ENCODE assay signal across 21 mouse cellular contexts in the genomic region with DNA sequence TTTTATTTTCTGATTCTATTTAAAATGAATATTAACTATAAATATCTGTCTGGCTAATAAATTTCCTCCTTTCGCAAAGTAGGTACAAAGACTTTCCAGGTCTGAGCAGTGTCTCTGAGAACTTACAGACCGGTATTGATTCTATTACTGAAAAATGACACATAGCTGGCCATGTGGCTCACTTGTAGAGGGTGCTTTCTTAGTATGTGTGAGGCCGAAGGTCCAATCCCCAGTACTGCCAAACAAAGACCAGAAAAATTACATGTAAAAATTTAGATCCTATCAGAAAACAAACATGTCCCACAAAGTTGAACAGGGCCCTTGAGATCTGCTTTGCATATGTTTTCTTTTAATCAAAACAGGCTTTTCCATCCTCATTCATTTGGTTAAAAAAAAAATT. TPM values are rescaled to one million over a fixed set of nuclear protein-coding genes. Genes with fewer than 3 reads are reported as not detected.
DNase-seq lines count a peak whose midpoint lies in the region; ATAC-seq and TF ChIP-seq lines count a peak whose summit lies in the region.
"Had no signal": no experiment of that assay in that cellular context is flagged by ENCODE, and none has a peak within 500 bp of the region (broad histone marks: within the 10 kb centered on the region; RNA-seq: fewer than 3 reads in every experiment).

No protein-coding gene starts in this region.

- DNase-seq in hindbrain, postnatal 0 days (ENCODE audit: low spot score): no peak
- no peak for DNase-seq in forebrain, embryonic 11.5 days (ENCODE audit: low spot score)
- no peak for DNase-seq in heart, adult 2 months
- DNase-seq in urinary bladder, adult 2 months (ENCODE audit: low spot score): no peak
- DNase-seq: cerebellum, adult 2 months; cerebellum, postnatal 36 days; gastrocnemius, postnatal 10 days; heart, adult 18-20 months; heart, postnatal 4 days; lung, embryonic 14.5 days; lung, postnatal 4 days; spleen, adult 18-20 months; thymus, postnatal 36 days had no signal

- no peak for TF ChIP-seq EP300 in heart, adult 2 months (IDR thresholded peaks at IDR 0.05; ENCODE audit: insufficient read depth, low read depth, low read length)

- peaks cover 30% of the 10 kb centered on the region for H3K4me1 ChIP-seq in hindbrain, embryonic 12.5 days
- no peaks in the 10 kb centered on the region for H3K4me1 ChIP-seq in hindbrain, postnatal 0 days (ENCODE audit: insufficient read depth, low read length)
- H3K4me1 ChIP-seq in forebrain, embryonic 11.5 days (replicated peaks; ENCODE audit: control insufficient read depth, insufficient read depth, low read length): peaks cover 16% of the 10 kb centered on the region
- peaks cover 33% of the 10 kb centered on the region for H3K4me1 ChIP-seq in forebrain, embryonic 16.5 days (replicated peaks; ENCODE audit: control insufficient read depth, insufficient read depth, low read length)
- peaks cover 26% of the 10 kb centered on the region for H3K4me1 ChIP-seq in midbrain, embryonic 16.5 days (ENCODE audit: control insufficient read depth, insufficient read depth, low read length)
- H3K4me1 ChIP-seq in heart, adult 2 months (ENCODE audit: control insufficient read depth, insufficient read depth, low read length): no peaks in the 10 kb centered on the region; the same call in 1 of the 2 replicates
- H3K4me1 ChIP-seq: intestine, embryonic 15.5 days had no signal

- peak; percentile 11; the same call in 1 of the 2 replicates for ATAC-seq in hindbrain, embryonic 12.5 days (ENCODE audit: low FRiP score)
- ATAC-seq in hindbrain, postnatal 0 days: no peak
- ATAC-seq in forebrain, embryonic 11.5 days (replicated peaks; ENCODE audit: low FRiP score): peak; percentile 13
- ATAC-seq in forebrain, embryonic 16.5 days: peak; percentile 24
- ATAC-seq in midbrain, embryonic 16.5 days: peak; percentile 33; the same call in 1 of the 2 replicates
- ATAC-seq: intestine, embryonic 15.5 days had no signal

- H3K27me3 ChIP-seq in hindbrain, embryonic 12.5 days: no peaks in the 10 kb centered on the region; the same call in 1 of the 2 replicates
- H3K27me3 ChIP-seq in hindbrain, postnatal 0 days (ENCODE audit: insufficient read depth, low read length): no peaks in the 10 kb centered on the region
- H3K27me3 ChIP-seq in forebrain, embryonic 11.5 days (ENCODE audit: control insufficient read depth, insufficient read depth, low read length): no peaks in the 10 kb centered on the region; the same call in 1 of the 2 replicates
- no peaks in the 10 kb centered on the region for H3K27me3 ChIP-seq in forebrain, embryonic 16.5 days (replicated peaks; ENCODE audit: control insufficient read depth, insufficient read depth, low read length)
- no peaks in the 10 kb centered on the region for H3K27me3 ChIP-seq in midbrain, embryonic 16.5 days (ENCODE audit: control insufficient read depth, insufficient read depth, low read depth, low read length)
- H3K27me3 ChIP-seq in heart, adult 2 months (ENCODE audit: control insufficient read depth, insufficient read depth, low read length): peaks cover 2% of the 10 kb centered on the region; the same call in 1 of the 2 replicates
- H3K27me3 ChIP-seq: CH12.LX; intestine, embryonic 15.5 days had no signal

- peak overlapping the region; percentile 64 for H3K27ac ChIP-seq in hindbrain, embryonic 12.5 days
- no peak overlapping the region for H3K27ac ChIP-seq in hindbrain, postnatal 0 days
- peak overlapping the region; percentile 51; the same call in 1 of the 2 replicates for H3K27ac ChIP-seq in forebrain, embryonic 11.5 days (ENCODE audit: low read depth, low read length)
- peak overlapping the region; percentile 51 for H3K27ac ChIP-seq in forebrain, embryonic 16.5 days (ENCODE audit: low read length)
- H3K27ac ChIP-seq in midbrain, embryonic 16.5 days (ENCODE audit: low read length): peak overlapping the region; percentile 63
- H3K27ac ChIP-seq in heart, adult 2 months: no peak overlapping the region
- H3K27ac ChIP-seq: embryonic facial prominence, embryonic 10.5 days; intestine, embryonic 15.5 days; limb, embryonic 10.5 days had no signal

- H3K36me3 ChIP-seq in hindbrain, embryonic 12.5 days: 0 out of 2 replicates have a peak, but pooled peaks cover 10% of the 10 kb centered on the region
- peaks cover 3% of the 10 kb centered on the region; the same call in 1 of the 2 replicates for H3K36me3 ChIP-seq in hindbrain, postnatal 0 days (ENCODE audit: insufficient read depth, low read length)
- no peaks in the 10 kb centered on the region; the same call in 1 of the 2 replicates for H3K36me3 ChIP-seq in forebrain, embryonic 11.5 days (ENCODE audit: control insufficient read depth, insufficient read depth, low read length)
- H3K36me3 ChIP-seq in forebrain, embryonic 16.5 days (ENCODE audit: control insufficient read depth, insufficient read depth): peaks cover 2% of the 10 kb centered on the region; the same call in 1 of the 2 replicates
- peaks cover 4% of the 10 kb centered on the region; the same call in 1 of the 2 replicates for H3K36me3 ChIP-seq in midbrain, embryonic 16.5 days (ENCODE audit: control insufficient read depth, insufficient read depth, low read length)
- no peaks in the 10 kb centered on the region; the same call in 1 of the 2 replicates for H3K36me3 ChIP-seq in heart, adult 2 months (ENCODE audit: control insufficient read depth, insufficient read depth, low read length)

- no peak for TF ChIP-seq POLR2A in heart, adult 2 months (IDR thresholded peaks at IDR 0.05; ENCODE audit: insufficient read depth, low read depth, low read length)

- 56% methylated on average over 3 of the region's 3 CpGs for WGBS in hindbrain, embryonic 12.5 days
- 54% methylated on average over 3 of the region's 3 CpGs for WGBS in hindbrain, postnatal 0 days
- 33% methylated on average over 3 of the region's 3 CpGs for WGBS in forebrain, embryonic 11.5 days
- 16% methylated on average over 3 of the region's 3 CpGs for WGBS in forebrain, embryonic 16.5 days
- WGBS in midbrain, embryonic 16.5 days: 24% methylated on average over 3 of the region's 3 CpGs
- 95% methylated on average over 3 of the region's 3 CpGs for WGBS in heart, adult 2 months

- H3K9me3 ChIP-seq in hindbrain, embryonic 12.5 days (replicated peaks): no peaks in the 10 kb centered on the region
- H3K9me3 ChIP-seq in hindbrain, postnatal 0 days (ENCODE audit: low read length): no peaks in the 10 kb centered on the region
- no peaks in the 10 kb centered on the region for H3K9me3 ChIP-seq in forebrain, embryonic 11.5 days (ENCODE audit: control insufficient read depth, low read length)
- H3K9me3 ChIP-seq in forebrain, embryonic 16.5 days (ENCODE audit: control insufficient read depth, low read length): no peaks in the 10 kb centered on the region
- no peaks in the 10 kb centered on the region for H3K9me3 ChIP-seq in midbrain, embryonic 16.5 days (replicated peaks; ENCODE audit: control insufficient read depth, low read length, poor library complexity, severe bottlenecking)
- H3K9me3 ChIP-seq: embryonic facial prominence, embryonic 10.5 days; intestine, embryonic 15.5 days; limb, embryonic 10.5 days had no signal

- TF ChIP-seq CTCF in hindbrain, postnatal 0 days (IDR thresholded peaks at IDR 0.05; ENCODE audit: low read depth): no peak
- TF ChIP-seq CTCF in heart, adult 2 months (IDR thresholded peaks at IDR 0.05): no peak

- H3K4me2 ChIP-seq in hindbrain, embryonic 12.5 days (replicated peaks): no peak overlapping the region
- no peak overlapping the region for H3K4me2 ChIP-seq in hindbrain, postnatal 0 days (ENCODE audit: low read depth, low read length)
- H3K4me2 ChIP-seq in forebrain, embryonic 11.5 days (ENCODE audit: low read depth, low read length, severe bottlenecking): no peak overlapping the region
- no peak overlapping the region for H3K4me2 ChIP-seq in forebrain, embryonic 16.5 days (ENCODE audit: low read length)
- H3K4me2 ChIP-seq in midbrain, embryonic 16.5 days (ENCODE audit: low read length): no peak overlapping the region
- H3K4me2 ChIP-seq: intestine, embryonic 15.5 days; liver, embryonic 11.5 days; lung, embryonic 14.5 days had no signal

- intact Hi-C loops in heart, adult 2 months (cut with DNase I): no loop called here

- H3K4me3 ChIP-seq in hindbrain, embryonic 12.5 days: no peak overlapping the region
- H3K4me3 ChIP-seq in hindbrain, postnatal 0 days (ENCODE audit: low read length): no peak overlapping the region
- no peak overlapping the region for H3K4me3 ChIP-seq in forebrain, embryonic 11.5 days (ENCODE audit: low read depth, low read length)
- H3K4me3 ChIP-seq in forebrain, embryonic 16.5 days (replicated peaks; ENCODE audit: low read length): no peak overlapping the region
- no peak overlapping the region for H3K4me3 ChIP-seq in midbrain, embryonic 16.5 days (ENCODE audit: low read depth, low read length)
- no peak overlapping the region for H3K4me3 ChIP-seq in heart, adult 2 months
- H3K4me3 ChIP-seq: embryonic facial prominence, embryonic 10.5 days; intestine, embryonic 15.5 days; limb, embryonic 10.5 days had no signal

- no peaks in the 10 kb centered on the region for H3K79me2 ChIP-seq in heart, adult 2 months (replicated peaks; ENCODE audit: control insufficient read depth, insufficient read depth, low read length)

- H3K9ac ChIP-seq in hindbrain, embryonic 12.5 days: no peak overlapping the region
- no peak overlapping the region for H3K9ac ChIP-seq in hindbrain, postnatal 0 days (replicated peaks; ENCODE audit: low read length)
- H3K9ac ChIP-seq in forebrain, embryonic 11.5 days (ENCODE audit: low read length): no peak overlapping the region
- H3K9ac ChIP-seq in forebrain, embryonic 16.5 days (replicated peaks; ENCODE audit: low read depth, low read length): no peak overlapping the region
- H3K9ac ChIP-seq in midbrain, embryonic 16.5 days (ENCODE audit: low read depth, low read length): no peak overlapping the region
- no peak overlapping the region for H3K9ac ChIP-seq in heart, adult 2 months (ENCODE audit: low read depth, low read length)
- H3K9ac ChIP-seq: intestine, embryonic 15.5 days; lung, embryonic 14.5 days had no signal

RNA-seq across cellular contexts. Expression of a gene that starts 33.5 kb away (rescaled TPM):
- polyA plus RNA-seq in hindbrain, embryonic 12.5 days (2016; fragmentation: Nextera tagmentation; extraction: Ambion mirVana): 73.6 and 74.5 TPM in 2 replicates
- total RNA-seq in hindbrain, postnatal 0 days (2014; rRNA removed): 95.0 and 96.2 TPM in 2 replicates
- 23.8 and 24.4 TPM in 2 replicates for polyA plus RNA-seq in hindbrain, postnatal 0 days (2015; fragmentation: Nextera tagmentation; extraction: Ambion mirVana)
- polyA plus RNA-seq in forebrain, embryonic 11.5 days (2014; fragmentation: Nextera tagmentation; extraction: Ambion mirVana): 61.6 and 63.9 TPM in 2 replicates
- polyA plus RNA-seq in forebrain, embryonic 16.5 days (2015; fragmentation: Nextera tagmentation; extraction: Ambion mirVana): 32.0 and 33.4 TPM in 2 replicates
- polyA plus RNA-seq in midbrain, embryonic 16.5 days (2015; fragmentation: Nextera tagmentation; extraction: Ambion mirVana): 26.3 and 31.4 TPM in 2 replicates
- 1 to 10 TPM; 8.2 to 9.5 TPM for total RNA-seq in heart, adult 2 months (2021)
- polyA plus RNA-seq in heart, adult 2 months (2012; rRNA removed): 8.8 and 8.9 TPM in 2 replicates
- polyA plus RNA-seq in urinary bladder, adult 2 months (2012; rRNA removed): 32.0 and 32.4 TPM in 2 replicates
- total RNA-seq: CH12.LX had no signal

Comparison
In these comparisons a context has a peak if more than half of its experiments do, and no peak if none do; other contexts are left out.
1. H3K27ac ChIP-seq: peak in hindbrain, embryonic 12.5 days (single experiment), forebrain, embryonic 11.5 days (single experiment), forebrain, embryonic 16.5 days (single experiment) and midbrain, embryonic 16.5 days (single experiment); none in hindbrain, postnatal 0 days (single experiment) and heart, adult 2 months (single experiment).